Mouse (Mus musculus) lung, adult 2 months (tissue): ENCODE results near the gene Cd247.

Experiments
- CTCF ChIP-seq: fragments of 200-500 bp; IDR thresholded peaks from 2 replicates; pipeline ENCODE4 v1.5.1; 2011; ENCODE audit warnings: mild to moderate bottlenecking, low read length, control low read depth; ENCODE audit not compliant: insufficient read depth
- POLR2A ChIP-seq: fragments of 200-500 bp; IDR thresholded peaks from 2 replicates; pipeline ENCODE4 v1.6.1; 2011; ENCODE audit warnings: low read depth, mild to moderate bottlenecking, control low read depth, low read length, borderline replicate concordance; ENCODE audit errors: extremely low read depth

- TF ChIP-seq CTCF (no peak), POLR2A (no peak)
Observed at GRCm38 (mm10) chr1:165781426-165781825, 7.1 kb upstream of the Cd247 start.
